ENCODE assay signal across 24 mouse cellular contexts in genomic region chr6:57537887-57538286, GRCm38 (mm10).
"Had no signal": no experiment of that assay in that cellular context is flagged by ENCODE, and none has a peak within 500 bp of the region (broad histone marks: within the 10 kb centered on the region; RNA-seq: fewer than 3 reads in every experiment).

No protein-coding gene starts in this region.

- H3K4me2 ChIP-seq: heart, embryonic 12.5 days; hindbrain, embryonic 12.5 days; hindbrain, embryonic 14.5 days; intestine, embryonic 15.5 days; limb, embryonic 12.5 days; liver, embryonic 13.5 days had no signal

- H3K27ac ChIP-seq: heart, embryonic 10.5 days; hindbrain, embryonic 10.5 days; hindbrain, embryonic 12.5 days; hindbrain, embryonic 14.5 days; intestine, embryonic 15.5 days; layer of hippocampus, adult 2 months; left cerebral cortex, adult 2 months; limb, embryonic 10.5 days; limb, embryonic 12.5 days; liver, embryonic 13.5 days had no signal

- H3K9me3 ChIP-seq: heart, embryonic 10.5 days; heart, embryonic 12.5 days; hindbrain, embryonic 10.5 days; hindbrain, embryonic 12.5 days; intestine, embryonic 15.5 days; limb, embryonic 10.5 days; limb, embryonic 12.5 days; liver, embryonic 13.5 days had no signal

- H3K27me3 ChIP-seq: heart, embryonic 12.5 days; hindbrain, embryonic 12.5 days; intestine, embryonic 15.5 days; limb, embryonic 12.5 days; liver, embryonic 13.5 days had no signal

- ATAC-seq: hindbrain, embryonic 16.5 days; inflammation-experienced regulatory T-cells, adult 6 months; intestine, embryonic 15.5 days; intestine, postnatal 0 days had no signal

- H3K4me3 ChIP-seq: heart, embryonic 10.5 days; heart, embryonic 12.5 days; hindbrain, embryonic 10.5 days; hindbrain, embryonic 12.5 days; intestine, embryonic 15.5 days; layer of hippocampus, adult 2 months; left cerebral cortex, adult 2 months; limb, embryonic 10.5 days; limb, embryonic 12.5 days; liver, embryonic 13.5 days had no signal

- H3K36me3 ChIP-seq: heart, embryonic 10.5 days; heart, embryonic 12.5 days; hindbrain, embryonic 10.5 days; hindbrain, embryonic 12.5 days; intestine, embryonic 15.5 days; limb, embryonic 10.5 days; limb, embryonic 12.5 days; liver, embryonic 13.5 days had no signal

- H3K9ac ChIP-seq: heart, embryonic 12.5 days; hindbrain, embryonic 12.5 days; hindbrain, embryonic 14.5 days; intestine, embryonic 15.5 days; limb, embryonic 12.5 days; liver, embryonic 13.5 days had no signal

- DNase-seq: gastrocnemius, postnatal 10 days; gastrocnemius, postnatal 25 days; heart, adult 18-20 months; heart, postnatal 10 days; heart, postnatal 4 days; kidney, adult 18-20 months; kidney, adult 8-10 months; kidney, postnatal 10 days; kidney, postnatal 25 days; kidney, postnatal 4 days; liver, embryonic 13.5 days had no signal
